Mouse (Mus musculus) urinary bladder, postnatal 4 days (tissue): ENCODE data around the gene Eif2s3y.

Source experiments
- DNase-seq, 2 experiments: peaks; one replicate each; pipeline ENCODE4 v3.0.0; 2021 to 2022; ENCODE audit warnings: low spot score in 2 of 2

Eif2s3y gene

GRCm38 (mm10) chrY:1009882-1010751 is at the start of gene Eif2s3y:
TSS of gene Eif2s3y (plus strand) at chrY:1010543.
- DNase-seq: peak in 1 of 2 experiments; percentile 61
